Mouse (Mus musculus): Measurements from ENCODE around the gene Zfp281.

DNA sequence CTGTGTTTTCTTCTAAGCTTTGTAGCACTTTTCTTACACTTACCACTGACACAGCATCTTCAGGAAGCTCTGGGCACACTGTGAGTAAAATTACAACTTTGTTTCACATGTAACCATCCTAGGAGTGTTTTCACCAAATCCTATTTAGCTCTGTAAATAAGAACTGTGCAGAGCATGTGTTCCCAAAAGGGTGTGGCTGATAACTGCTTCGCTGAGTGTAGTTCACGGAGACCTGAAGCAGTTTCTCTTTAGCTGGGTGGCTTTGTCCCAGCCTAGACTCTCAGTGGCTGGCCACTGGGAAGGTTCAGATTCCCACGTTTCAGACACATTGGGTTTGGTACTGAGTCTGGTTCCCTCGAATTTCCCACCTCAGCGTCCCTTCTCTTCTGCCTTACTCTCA lies 22.4 kb upstream of the Zfp281 start:
- no peak for TF ChIP-seq CTCF (conservative IDR thresholded peaks at IDR 0.05; ENCODE audit: insufficient read depth, insufficient read length, low read depth, low read length)
- TF ChIP-seq POLR2A (IDR thresholded peaks at IDR 0.05; ENCODE audit: low read depth, low read length) = no peak

Data from kidney, adult 2 months (tissue).